Mouse (Mus musculus) embryonic facial prominence, embryonic 14.5 days (tissue): ENCODE measurements around the gene Hagh. TPM values are rescaled to one million over a fixed set of nuclear protein-coding genes. Genes with fewer than 3 reads are reported as not detected.

ENCODE experiments used
- ATAC-seq: fragments of 200-750 bp; cut with Nextera tagmentation; 2 replicates; pipeline ENCODE4 v1.8.0; 2017; ENCODE audit warnings: low read depth, moderate number of reproducible peaks, moderate TSS enrichment
- DNase-seq: peaks from one replicate; pipeline ENCODE4 v3.0.0-alpha.2; 2015; ENCODE audit warnings: low spot score
- H3K27ac ChIP-seq: fragments of 300-500 bp; sonication (generic); replicated peaks from 2 replicates; pipeline ENCODE4 v1.5.1; 2014; ENCODE audit warnings: low read depth, mild to moderate bottlenecking, low read length, moderate library complexity
- H3K27me3 ChIP-seq: fragments of 300-500 bp; sonication (generic); replicated peaks from 2 replicates; pipeline ENCODE4 v1.6.1; 2014; ENCODE audit warnings: low read length; ENCODE audit not compliant: control insufficient read depth, insufficient read depth
- H3K36me3 ChIP-seq: fragments of 300-500 bp; sonication (generic); 2 replicates; pipeline ENCODE4 v1.6.1; 2014; ENCODE audit warnings: low read length, mixed read lengths; ENCODE audit not compliant: control insufficient read depth, insufficient read depth
- H3K4me1 ChIP-seq: fragments of 300-500 bp; sonication (generic); 2 replicates; pipeline ENCODE4 v1.6.1; 2014; ENCODE audit warnings: antibody characterized with exemption, low read length; ENCODE audit not compliant: control insufficient read depth, insufficient read depth
- H3K4me2 ChIP-seq: fragments of 300-500 bp; sonication (generic); 2 replicates; pipeline ENCODE4 v1.6.1; 2014; ENCODE audit warnings: low read depth, mild to moderate bottlenecking, low read length, moderate library complexity, mixed read lengths
- H3K4me3 ChIP-seq: fragments of 300-500 bp; sonication (generic); 2 replicates; pipeline ENCODE4 v1.5.1; 2014; ENCODE audit warnings: low read depth, mild to moderate bottlenecking, low read length
- H3K9ac ChIP-seq: fragments of 300-500 bp; sonication (generic); 2 replicates; pipeline ENCODE4 v1.6.1; 2014; ENCODE audit warnings: low read depth, mild to moderate bottlenecking, low read length, moderate library complexity, mixed read lengths
- H3K9me3 ChIP-seq: fragments of 300-500 bp; sonication (generic); 2 replicates; pipeline ENCODE4 v1.6.1; 2016; ENCODE audit warnings: low read length; ENCODE audit not compliant: control insufficient read depth
- WGBS: fragments of 180-500 bp; shearing (Covaris S2); extraction: QIAGEN DNeasy Blood & Tissue Kit; methylation state at CpG from one replicate; pipeline ENCODE4 v1.1.7; 2014; 5-methylcytosine and 5-hydroxymethylcytosine counted together
- polyA plus RNA-seq: library from polyadenylated mRNA; unstranded; fragments of >200 nt; fragmentation: Nextera tagmentation; extraction: Ambion mirVana; gene quantifications from 2 replicates; pipeline ENCODE4 v1.2.1, GENCODE M21; 2014

Hagh gene
- polyA plus RNA-seq, 1 experiment from 2014 or later, result 43.3 TPM

DNA sequence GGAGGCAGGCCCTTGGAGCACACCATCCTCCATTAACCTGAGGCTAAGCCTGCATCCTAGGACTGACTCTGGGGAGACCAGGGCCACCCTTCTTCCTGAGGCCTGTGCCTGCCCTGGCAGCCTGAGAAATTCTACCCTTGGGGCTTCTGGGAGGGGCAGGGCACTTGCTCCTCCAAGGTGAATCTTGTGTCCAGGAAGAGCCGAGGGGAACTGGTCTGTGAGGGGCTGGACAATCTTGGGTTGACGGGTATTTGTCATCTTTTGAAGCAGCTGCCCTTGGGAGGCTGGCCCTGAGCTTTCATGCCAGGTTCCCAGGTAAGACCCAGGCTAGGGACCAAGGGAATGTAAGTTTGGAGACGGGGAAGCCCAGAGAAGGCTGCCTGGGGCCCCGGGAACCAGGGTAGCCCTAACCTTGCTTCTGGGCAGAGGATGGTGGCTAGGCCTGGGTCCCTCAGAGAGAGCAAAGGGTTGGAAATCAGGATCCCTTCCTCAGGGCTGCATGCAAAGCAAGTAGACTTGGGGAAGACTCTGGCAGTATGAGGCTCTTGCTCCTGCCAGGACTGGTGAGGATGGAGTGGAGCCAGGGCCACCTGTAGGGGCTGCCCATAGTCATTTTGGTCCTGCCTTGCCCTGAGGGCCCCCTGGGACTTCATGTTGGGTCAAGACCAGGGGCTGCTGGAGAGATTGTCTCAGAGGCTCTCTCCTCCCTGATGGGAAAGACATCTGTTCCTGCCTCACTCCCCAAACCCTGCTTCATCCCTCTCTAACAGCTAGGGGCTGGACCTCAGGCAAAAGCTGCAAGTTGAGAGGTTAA lies 58.3 kb downstream of the Hagh start:
- Histone ChIP-seq H3K9ac (no peak overlapping the region), H3K27ac (no peak overlapping the region), H3K4me3 (no peak overlapping the region), H3K4me1 (peaks cover 10% of the 10 kb centered on the region), H3K36me3 (peaks cover 63% of the 10 kb centered on the region), H3K27me3 (no peaks in the 10 kb centered on the region), H3K9me3 (no peaks in the 10 kb centered on the region), H3K4me2 (no peak overlapping the region)
- ATAC-seq (no peak), DNase-seq (no peak)
- WGBS, result 79% methylated on average over 4 of the region's 4 CpGs

- H3K27me3 ChIP-seq, result no peaks in the 10 kb centered on the region
- no peak overlapping the region for H3K27ac ChIP-seq
- no peak overlapping the region for H3K4me3 ChIP-seq
- WGBS, result 80% methylated on average over 5 of the region's 5 CpGs
- peaks cover 70% of the 10 kb centered on the region for H3K36me3 ChIP-seq
- no peaks in the 10 kb centered on the region for H3K9me3 ChIP-seq
- no peak overlapping the region for H3K9ac ChIP-seq
- ATAC-seq, result no peak
- H3K4me2 ChIP-seq, result no peak overlapping the region
- peaks cover 5% of the 10 kb centered on the region for H3K4me1 ChIP-seq
- no peak for DNase-seq
Observed at GRCm38 (mm10) chr17:24899153-24899552, 59.2 kb downstream of the Hagh start.

DNA sequence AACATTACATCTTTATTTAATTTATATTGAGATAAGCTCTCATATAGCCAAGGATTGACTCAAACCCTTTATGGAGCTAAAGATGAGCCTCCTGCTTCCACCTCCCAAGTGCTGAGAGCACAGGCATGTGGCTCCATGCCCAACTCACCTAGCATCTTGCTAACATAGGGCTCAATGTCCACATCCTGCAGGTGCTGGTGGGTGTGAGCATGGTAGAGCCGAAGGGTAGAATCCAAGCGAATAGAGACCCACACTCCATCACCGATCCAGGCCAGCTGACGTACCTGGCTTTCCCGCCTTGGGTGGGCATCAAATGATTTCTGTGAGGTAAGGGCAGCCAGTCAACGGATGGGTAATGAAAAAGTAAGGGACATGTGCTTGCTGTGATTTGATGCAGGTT lies 60.1 kb downstream of the Hagh start:
- 91% methylated on average over 6 of the region's 6 CpGs for WGBS
- Histone ChIP-seq H3K27ac (no peak overlapping the region), H3K9ac (no peak overlapping the region), H3K4me1 (peaks cover 5% of the 10 kb centered on the region; the same call in 1 of the 2 replicates), H3K4me2 (no peak overlapping the region), H3K4me3 (no peak overlapping the region), H3K9me3 (no peaks in the 10 kb centered on the region), H3K27me3 (no peaks in the 10 kb centered on the region), H3K36me3 (peaks cover 78% of the 10 kb centered on the region)
- ATAC-seq, result no peak
- no peak for DNase-seq

GRCm38 (mm10) chr17:24902124-24902523 lies 62.2 kb downstream of the Hagh start:
- no peak overlapping the region for H3K4me2 ChIP-seq
- H3K4me3 ChIP-seq, result no peak overlapping the region
- H3K36me3 ChIP-seq, result peaks cover 99% of the 10 kb centered on the region
- H3K27ac ChIP-seq, result no peak overlapping the region
- DNase-seq (no peak), ATAC-seq (no peak)
- WGBS, result 87% methylated on average over 5 of the region's 5 CpGs
- no peaks in the 10 kb centered on the region for H3K27me3 ChIP-seq
- H3K4me1 ChIP-seq, result no peaks in the 10 kb centered on the region
- no peak overlapping the region for H3K9ac ChIP-seq
- no peaks in the 10 kb centered on the region for H3K9me3 ChIP-seq

DNA sequence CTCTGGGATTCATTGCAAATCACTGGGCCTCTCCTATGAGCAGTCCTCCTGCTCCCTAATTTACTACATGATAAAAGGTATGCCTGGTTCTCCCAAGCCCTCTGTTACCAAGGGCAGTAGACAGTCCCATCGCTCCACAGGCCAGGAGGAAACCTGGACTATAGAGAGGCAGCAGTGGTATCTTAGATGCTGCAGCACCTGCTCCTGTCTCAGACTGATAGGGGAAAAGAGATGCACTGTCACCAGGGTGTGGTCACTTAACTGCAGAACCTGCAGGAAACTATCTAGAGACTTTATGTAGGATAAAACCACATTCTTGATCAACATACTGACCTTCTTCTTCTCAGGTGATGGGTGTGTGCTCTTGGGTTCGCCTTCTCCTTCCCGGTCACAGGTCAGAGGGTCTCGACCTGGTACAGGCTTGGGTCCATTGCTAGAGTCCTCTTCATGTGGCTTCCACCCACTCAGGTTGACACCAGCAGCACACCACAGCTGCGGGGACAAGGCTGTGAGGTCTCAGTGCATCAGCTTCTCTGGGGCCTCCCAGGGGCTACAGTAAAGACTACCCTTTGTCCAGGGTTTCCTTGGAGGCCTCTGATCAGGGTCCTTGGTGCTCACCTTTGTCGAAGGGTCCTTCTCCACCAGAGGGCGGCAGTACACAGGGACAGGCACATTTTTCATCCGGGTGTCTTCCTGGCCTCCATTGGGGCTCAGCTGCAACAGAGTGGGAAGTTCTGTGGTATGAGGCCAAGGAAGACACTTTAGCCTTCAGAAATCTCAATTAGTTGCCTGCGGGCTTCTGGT lies 62.9 kb downstream of the Hagh start:
- DNase-seq (no peak), ATAC-seq (no peak)
- Histone ChIP-seq H3K4me2 (no peak overlapping the region), H3K36me3 (peaks cover 100% of the 10 kb centered on the region), H3K4me1 (no peaks in the 10 kb centered on the region), H3K4me3 (no peak overlapping the region), H3K27ac (no peak overlapping the region), H3K9me3 (no peaks in the 10 kb centered on the region), H3K9ac (no peak overlapping the region), H3K27me3 (no peaks in the 10 kb centered on the region)
- WGBS, result 73% methylated on average over 9 of the region's 9 CpGs

DNA sequence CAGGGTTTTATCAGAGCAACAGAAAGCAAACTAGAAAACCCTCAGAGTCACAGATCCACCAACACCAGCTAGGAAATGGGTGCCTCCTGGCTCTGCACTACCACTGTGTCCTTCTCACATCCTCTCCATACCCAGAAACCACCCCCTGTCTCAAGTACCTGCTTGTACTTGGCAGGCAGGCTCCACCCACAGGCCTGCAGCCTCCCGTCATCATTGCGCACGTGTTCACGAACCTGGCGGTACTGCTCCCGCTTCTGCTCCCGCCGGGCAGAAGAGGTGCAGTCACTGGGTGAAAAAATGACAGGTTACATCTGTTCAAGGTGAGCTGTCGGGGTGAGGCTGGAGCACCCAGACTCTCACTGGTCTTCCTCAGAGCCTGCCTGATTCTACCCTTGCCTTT lies 63.8 kb downstream of the Hagh start:
- H3K4me1 ChIP-seq, result no peaks in the 10 kb centered on the region
- no peak overlapping the region for H3K4me3 ChIP-seq
- WGBS, result 96% methylated on average over 9 of the region's 9 CpGs
- H3K9me3 ChIP-seq, result no peaks in the 10 kb centered on the region
- H3K27ac ChIP-seq, result no peak overlapping the region
- no peak overlapping the region for H3K4me2 ChIP-seq
- ATAC-seq (no peak), DNase-seq (no peak)
- peaks cover 100% of the 10 kb centered on the region for H3K36me3 ChIP-seq
- H3K9ac ChIP-seq, result no peak overlapping the region
- no peaks in the 10 kb centered on the region for H3K27me3 ChIP-seq

- Histone ChIP-seq H3K27me3 (no peaks in the 10 kb centered on the region), H3K36me3 (peaks cover 100% of the 10 kb centered on the region), H3K4me3 (no peak overlapping the region), H3K9ac (no peak overlapping the region), H3K4me2 (no peak overlapping the region), H3K4me1 (no peaks in the 10 kb centered on the region), H3K9me3 (no peaks in the 10 kb centered on the region), H3K27ac (no peak overlapping the region)
- DNase-seq (no peak), ATAC-seq (no peak)
- WGBS, result 93% methylated on average over 2 of the region's 2 CpGs
Observed at GRCm38 (mm10) chr17:24907591-24907990, 67.6 kb downstream of the Hagh start.

GRCm38 (mm10) chr17:24913984-24914383 lies 74.0 kb downstream of the Hagh start:
- ATAC-seq (no peak), DNase-seq (no peak)
- no peak overlapping the region for H3K27ac ChIP-seq
- no peaks in the 10 kb centered on the region for H3K27me3 ChIP-seq
- no peaks in the 10 kb centered on the region for H3K9me3 ChIP-seq
- H3K4me2 ChIP-seq, result no peak overlapping the region
- no peaks in the 10 kb centered on the region for H3K4me1 ChIP-seq
- no peak overlapping the region for H3K9ac ChIP-seq
- no peak overlapping the region for H3K4me3 ChIP-seq
- peaks cover 96% of the 10 kb centered on the region for H3K36me3 ChIP-seq
